Mouse (Mus musculus) liver, embryonic 13.5 days (tissue): ENCODE measurements around the gene Mak. TPM values are rescaled to one million over a fixed set of nuclear protein-coding genes. Genes with fewer than 3 reads are reported as not detected.
"Not testable (repeated sequence)": the region's sequence is repeated elsewhere in the genome, so short reads cannot be mapped to it uniquely, and the experiment has no call there.

Source experiments
- ATAC-seq: fragments of 200-750 bp; cut with Nextera tagmentation; 2 replicates; pipeline ENCODE4 v1.8.0; 2017; ENCODE audit warnings: low read depth, mild to moderate bottlenecking, moderate number of reproducible peaks, moderate library complexity
- DNase-seq: peaks from one replicate; pipeline ENCODE4 v3.0.0; 2022
- H3K27ac ChIP-seq: fragments of 300-500 bp; sonication (generic); 2 replicates; pipeline ENCODE4 v1.5.1; 2015; ENCODE audit warnings: moderate library complexity, mild to moderate bottlenecking, inconsistent platforms
- H3K27me3 ChIP-seq: fragments of 300-500 bp; sonication (generic); 2 replicates; pipeline ENCODE4 v1.6.1; 2015; ENCODE audit warnings: mild to moderate bottlenecking, inconsistent platforms
- H3K36me3 ChIP-seq: fragments of 300-500 bp; sonication (generic); 2 replicates; pipeline ENCODE4 v1.6.1; 2015; ENCODE audit warnings: mild to moderate bottlenecking, inconsistent platforms
- H3K4me1 ChIP-seq: fragments of 300-500 bp; sonication (generic); replicated peaks from 2 replicates; pipeline ENCODE4 v1.6.1; 2015; ENCODE audit warnings: inconsistent platforms
- H3K4me2 ChIP-seq: fragments of 300-500 bp; sonication (generic); 2 replicates; pipeline ENCODE4 v1.6.1; 2015; ENCODE audit warnings: inconsistent platforms, mild to moderate bottlenecking, moderate library complexity
- H3K4me3 ChIP-seq: fragments of 300-500 bp; sonication (generic); replicated peaks from 2 replicates; pipeline ENCODE4 v1.5.1; 2015; ENCODE audit warnings: mild to moderate bottlenecking, inconsistent platforms
- H3K9ac ChIP-seq: fragments of 300-500 bp; sonication (generic); 2 replicates; pipeline ENCODE4 v1.6.1; 2015; ENCODE audit warnings: mild to moderate bottlenecking, inconsistent platforms
- H3K9me3 ChIP-seq: fragments of 300-500 bp; sonication (generic); replicated peaks from 2 replicates; pipeline ENCODE4 v1.6.1; 2016; ENCODE audit warnings: inconsistent platforms
- WGBS: fragments of 180-500 bp; shearing (Covaris S2); methylation state at CpG from one replicate; pipeline ENCODE4 v1.1.7; 2015; ENCODE audit not compliant: insufficient replicate concordance; 5-methylcytosine and 5-hydroxymethylcytosine counted together
- polyA plus RNA-seq: library from polyadenylated mRNA; unstranded; fragments of >200 nt; fragmentation: Nextera tagmentation; extraction: Ambion mirVana; gene quantifications from 2 replicates; pipeline ENCODE4 v1.2.1, GENCODE M21; 2015

The Mak gene
- polyA plus RNA-seq, 1 experiment from 2014 or later, result 0.21 TPM

DNA sequence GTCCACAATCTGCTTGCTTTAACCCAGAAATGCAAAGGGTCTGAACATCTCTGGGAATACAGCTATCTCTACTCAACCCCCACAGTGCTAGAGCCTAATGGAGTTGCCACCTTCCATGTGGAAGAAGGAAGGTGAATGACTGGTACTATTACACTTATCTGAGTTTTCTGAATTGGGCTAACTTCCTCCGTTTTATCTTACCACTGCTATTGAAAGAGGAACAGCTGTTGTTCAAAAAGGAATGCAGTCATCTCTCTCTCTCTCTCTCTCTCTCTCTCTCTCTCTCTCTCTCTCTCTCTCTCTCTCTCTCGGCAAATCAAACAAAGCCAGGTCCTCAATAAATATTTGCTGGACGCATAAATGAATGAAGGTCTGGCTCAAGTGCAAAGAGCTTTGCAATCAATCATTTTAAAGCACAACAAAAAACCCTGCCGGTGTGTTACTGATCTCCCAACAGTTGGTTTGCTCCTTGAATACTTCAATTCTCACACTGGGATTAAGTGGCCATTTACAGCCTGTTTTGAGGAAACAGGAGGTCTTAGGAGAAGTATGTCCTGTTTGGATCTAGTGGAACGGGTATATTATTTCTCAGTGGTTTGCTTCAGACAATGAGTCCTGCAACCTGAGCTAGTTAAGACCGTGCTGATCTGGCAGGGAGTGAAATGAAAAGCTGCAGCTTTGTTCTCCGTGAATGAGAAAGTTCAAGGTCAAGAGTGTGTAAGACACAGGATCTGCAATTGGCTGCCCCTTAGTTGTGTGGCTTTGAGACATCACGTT, 84.8 kb downstream of the Mak start:
- DNase-seq, result no peak
- no peak overlapping the region for H3K4me3 ChIP-seq
- 18% methylated on average over 8 of the region's 8 CpGs for WGBS
- H3K4me2 ChIP-seq, result peak overlapping the region; percentile 14; the same call in 1 of the 2 replicates
- ATAC-seq, result no peak
- H3K4me1 ChIP-seq, result peaks cover 13% of the 10 kb centered on the region
- H3K27me3 ChIP-seq, result no peaks in the 10 kb centered on the region
- no peaks in the 10 kb centered on the region for H3K36me3 ChIP-seq
- no peak overlapping the region for H3K27ac ChIP-seq
- peak overlapping the region; percentile 39; the same call in 1 of the 2 replicates for H3K9ac ChIP-seq
- no peaks in the 10 kb centered on the region for H3K9me3 ChIP-seq

DNA sequence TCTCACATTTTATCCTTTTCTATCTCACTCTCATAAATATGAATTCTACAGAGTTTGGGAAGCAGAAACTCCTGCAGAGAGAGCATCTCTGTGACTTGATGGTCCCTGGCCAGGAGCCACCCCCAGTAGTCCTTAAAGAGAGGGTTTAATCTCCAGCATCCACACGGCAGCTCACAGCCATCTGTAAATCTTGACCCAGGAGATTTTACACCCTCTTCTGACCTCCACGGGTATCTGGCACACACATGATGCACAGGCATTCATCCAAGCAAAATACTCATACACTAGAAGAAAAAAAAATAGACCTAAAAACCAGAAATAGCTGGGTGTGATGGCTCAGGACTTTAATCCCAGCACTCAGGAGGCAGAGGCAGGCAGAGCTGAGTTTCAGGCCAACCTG, 91.1 kb downstream of the Mak start:
- DNase-seq (no peak), ATAC-seq (peak; percentile 61)
- Histone ChIP-seq H3K9me3 (no peaks in the 10 kb centered on the region), H3K36me3 (no peaks in the 10 kb centered on the region), H3K4me1 (peaks cover 31% of the 10 kb centered on the region), H3K27me3 (no peaks in the 10 kb centered on the region), H3K4me3 (no peak overlapping the region), H3K4me2 (no peak overlapping the region), H3K9ac (no peak overlapping the region), H3K27ac (peak overlapping the region; percentile 19; the same call in 1 of the 2 replicates)
- 34% methylated on average over 2 of the region's 2 CpGs for WGBS

- peak overlapping the region; percentile 19; the same call in 1 of the 2 replicates for H3K27ac ChIP-seq
- peak; percentile 88 for ATAC-seq
- not testable (repeated sequence) for H3K4me3 ChIP-seq, H3K36me3 ChIP-seq, H3K27me3 ChIP-seq, H3K9ac ChIP-seq, H3K4me2 ChIP-seq, H3K9me3 ChIP-seq
- H3K4me1 ChIP-seq, result peaks cover 34% of the 10 kb centered on the region
- 25% methylated on average over 4 of the region's 4 CpGs for WGBS
- peak; percentile 29 for DNase-seq
Measured at GRCm38 (mm10) chr13:40987608-40988303, 91.8 kb downstream of the Mak start.

GRCm38 (mm10) chr13:40986081-40986480, 93.4 kb downstream of the Mak start:
- DNase-seq, result no peak
- no peak overlapping the region for H3K4me2 ChIP-seq
- H3K4me3 ChIP-seq, result no peak overlapping the region
- H3K9ac ChIP-seq, result no peak overlapping the region
- ATAC-seq, result no peak
- H3K36me3 ChIP-seq, result no peaks in the 10 kb centered on the region
- peaks cover 35% of the 10 kb centered on the region for H3K4me1 ChIP-seq
- WGBS, result 67% methylated on average over 5 of the region's 5 CpGs
- no peaks in the 10 kb centered on the region for H3K9me3 ChIP-seq
- no peak overlapping the region for H3K27ac ChIP-seq
- H3K27me3 ChIP-seq, result no peaks in the 10 kb centered on the region

DNA sequence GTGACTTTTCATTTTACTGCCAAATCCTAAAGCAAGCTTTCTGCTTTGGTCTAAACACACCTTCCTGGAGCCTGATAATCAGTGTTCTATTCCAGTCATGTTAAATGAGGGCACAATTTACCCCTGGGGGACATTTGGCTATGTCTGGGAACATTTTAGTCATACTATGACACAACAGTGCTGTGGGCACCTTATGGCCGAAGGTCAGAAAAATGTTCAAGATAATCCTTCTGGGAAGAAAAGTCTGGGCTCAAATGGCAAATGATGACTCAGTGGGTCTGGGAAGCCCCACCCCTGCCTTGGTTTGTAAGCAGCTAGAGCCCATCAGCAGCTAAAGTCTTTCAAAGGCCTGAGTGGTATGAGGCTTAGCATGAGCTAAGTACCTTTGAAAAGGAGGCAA, 96.7 kb downstream of the Mak start:
- no peak overlapping the region for H3K4me3 ChIP-seq
- no peak for DNase-seq
- WGBS, result 60% methylated on average over 1 of the region's 1 CpGs

GRCm38 (mm10) chr13:40979321-40979720, 100.2 kb downstream of the Mak start:
- Histone ChIP-seq H3K36me3 (no peaks in the 10 kb centered on the region), H3K4me2 (no peak overlapping the region), H3K4me3 (no peak overlapping the region), H3K27me3 (no peaks in the 10 kb centered on the region), H3K9ac (no peak overlapping the region), H3K27ac (no peak overlapping the region), H3K4me1 (0 out of 2 replicates have a peak, but pooled peaks cover 4% of the 10 kb centered on the region), H3K9me3 (no peaks in the 10 kb centered on the region)
- no peak for DNase-seq
- no peak for ATAC-seq
- 37% methylated on average over 2 of the region's 2 CpGs for WGBS

More for the DNA sequence above, 96.7 kb downstream of the Mak start:
- Histone ChIP-seq H3K4me2 (no peak overlapping the region), H3K4me1 (peaks cover 16% of the 10 kb centered on the region), H3K36me3 (no peaks in the 10 kb centered on the region), H3K27ac (no peak overlapping the region), H3K9ac (no peak overlapping the region), H3K27me3 (no peaks in the 10 kb centered on the region), H3K9me3 (no peaks in the 10 kb centered on the region)
- no peak for ATAC-seq

DNA sequence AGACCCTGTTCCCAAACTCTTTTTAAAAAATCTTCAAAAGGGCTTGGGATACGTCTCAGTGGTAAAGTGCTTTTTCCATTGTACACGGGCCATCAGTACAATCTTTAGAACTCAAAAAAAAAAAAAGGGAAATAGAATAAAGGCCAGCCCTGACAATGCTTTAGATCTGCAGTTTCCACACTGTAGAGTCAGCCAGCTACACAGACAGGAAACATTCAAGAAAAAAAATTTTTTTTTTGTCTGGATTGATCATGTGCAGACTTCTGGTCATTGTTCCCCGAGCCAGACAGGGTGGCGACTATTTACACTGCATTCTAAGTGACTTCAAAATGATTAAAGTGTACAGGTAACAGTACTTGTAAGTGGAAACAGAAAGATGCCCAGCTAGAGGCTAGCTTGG, 100.9 kb downstream of the Mak start:
- WGBS, result 27% methylated on average over 4 of the region's 4 CpGs

GRCm38 (mm10) chr13:40977609-40978008, 101.9 kb downstream of the Mak start:
- no peak overlapping the region for H3K4me3 ChIP-seq
- WGBS, result 13% methylated on average over 7 of the region's 7 CpGs
- no peaks in the 10 kb centered on the region for H3K36me3 ChIP-seq
- H3K27me3 ChIP-seq, result no peaks in the 10 kb centered on the region
- H3K9me3 ChIP-seq, result no peaks in the 10 kb centered on the region
- H3K4me2 ChIP-seq, result no peak overlapping the region
- H3K9ac ChIP-seq, result no peak overlapping the region
- H3K27ac ChIP-seq, result no peak overlapping the region
- peak; percentile 30 for DNase-seq
- ATAC-seq, result 0 out of 2 replicates have a peak, but pooled peaks have one; percentile 45
- no peaks in the 10 kb centered on the region for H3K4me1 ChIP-seq

More for the DNA sequence above, 100.9 kb downstream of the Mak start:
- no peak overlapping the region for H3K9ac ChIP-seq
- no peaks in the 10 kb centered on the region for H3K27me3 ChIP-seq
- no peak overlapping the region for H3K27ac ChIP-seq
- no peak overlapping the region for H3K4me2 ChIP-seq
- no peaks in the 10 kb centered on the region for H3K9me3 ChIP-seq
- DNase-seq, result no peak
- H3K4me3 ChIP-seq, result no peak overlapping the region
- H3K36me3 ChIP-seq, result no peaks in the 10 kb centered on the region
- H3K4me1 ChIP-seq, result 0 out of 2 replicates have a peak, but pooled peaks cover 4% of the 10 kb centered on the region
- no peak for ATAC-seq

Other genes starting within 250 kb of the Mak start
- gene Gcnt2, start 220.0 kb downstream of the Mak start, polyA plus RNA-seq, result 0.77 and 1.3 TPM in 2 replicates
- gene Pak1ip1, start 78.7 kb downstream of the Mak start, polyA plus RNA-seq, result 76.6 and 81.3 TPM in 2 replicates
- 859 and 925 TPM in 2 replicates for gene Tmem14c, start 63.4 kb downstream of the Mak start, polyA plus RNA-seq
- not detected in 2 replicates for gene Gcm2, start 31.3 kb upstream of the Mak start, polyA plus RNA-seq
- gene Sycp2l, start 34.6 kb upstream of the Mak start, polyA plus RNA-seq, result not detected in 2 replicates
- gene Elovl2, start 140.7 kb upstream of the Mak start, polyA plus RNA-seq, result 24.3 and 34.8 TPM in 2 replicates
- gene Smim13, start 170.1 kb upstream of the Mak start, polyA plus RNA-seq, result 5.4 and 6.6 TPM in 2 replicates
- not detected in 2 replicates for gene Gm17364, start 194.3 kb upstream of the Mak start, polyA plus RNA-seq